Mouse (Mus musculus) heart, postnatal 14 days (tissue): Measurements from ENCODE around the gene Obscn. TPM values are rescaled to one million over a fixed set of nuclear protein-coding genes. Genes with fewer than 3 reads are reported as not detected.

Source experiments
- DNase-seq, 2 experiments: peaks; one replicate each; pipeline ENCODE4 v3.0.0; 2021 to 2022
- intact Hi-C: fragments of 180-260 bp; cut with DNase I; formaldehyde crosslinking; loops from one replicate; pipeline ENCODE4 v1.15.1; 2025
- total RNA-seq, 2 experiments: library from RNA; stranded (reverse); gene quantifications; 2 replicates each; pipeline ENCODE4 v1.2.3; 2021

Obscn gene
- total RNA-seq, 2 experiments from 2014 or later, result 506 to 513 TPM

DNA sequence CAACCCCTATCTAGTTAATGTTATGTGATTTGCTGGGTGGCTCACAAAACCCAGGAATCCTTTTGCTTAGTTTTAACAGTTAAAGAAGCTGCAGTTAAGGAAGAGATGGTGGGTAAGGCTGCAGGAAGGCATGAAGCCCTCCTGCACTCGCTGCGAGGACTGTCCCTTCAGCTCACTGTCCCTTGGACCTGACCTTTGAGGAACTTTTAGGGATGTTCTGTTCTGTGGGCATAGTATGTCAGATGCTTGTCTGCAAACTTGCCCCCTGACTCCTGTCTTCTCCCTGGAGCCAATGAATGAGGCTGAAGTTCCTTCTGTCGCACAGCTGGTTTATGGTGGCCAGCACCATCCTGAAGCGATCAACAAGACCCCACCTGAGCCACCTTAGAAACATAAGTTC is 147.0 kb downstream of the Obscn start:
- intact Hi-C loops, result no loop called here
- DNase-seq, result no peak

DNA sequence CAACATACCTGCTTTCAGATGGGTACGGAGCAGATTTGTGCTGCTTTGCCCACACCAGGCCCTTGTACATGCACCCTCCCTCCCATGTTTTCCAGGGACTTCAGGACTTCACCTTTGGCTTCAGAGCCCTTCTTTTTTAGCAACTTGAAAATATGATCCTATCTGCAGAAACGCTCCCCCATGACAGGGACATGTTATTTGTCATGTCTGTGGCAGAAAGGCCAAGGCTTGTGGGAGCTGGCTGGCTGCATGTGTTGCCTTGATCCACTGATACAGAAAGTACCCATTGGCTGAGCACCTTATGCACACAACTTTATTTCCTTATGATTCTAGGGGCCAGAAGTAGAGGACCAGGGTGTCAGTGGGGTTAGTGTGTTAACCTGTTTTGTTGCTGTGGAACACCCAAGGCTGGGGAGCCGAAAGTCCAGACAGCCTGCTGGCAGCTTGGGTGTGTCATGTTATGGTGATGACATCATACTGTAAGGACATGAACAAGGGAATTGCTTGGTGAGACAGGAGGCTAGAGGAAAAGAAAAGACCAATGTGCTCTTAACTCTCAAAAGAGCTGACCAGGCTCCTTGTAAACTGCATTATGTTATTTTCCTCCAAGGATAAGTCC is 150.8 kb downstream of the Obscn start:
- intact Hi-C loops, result no loop called here

DNA sequence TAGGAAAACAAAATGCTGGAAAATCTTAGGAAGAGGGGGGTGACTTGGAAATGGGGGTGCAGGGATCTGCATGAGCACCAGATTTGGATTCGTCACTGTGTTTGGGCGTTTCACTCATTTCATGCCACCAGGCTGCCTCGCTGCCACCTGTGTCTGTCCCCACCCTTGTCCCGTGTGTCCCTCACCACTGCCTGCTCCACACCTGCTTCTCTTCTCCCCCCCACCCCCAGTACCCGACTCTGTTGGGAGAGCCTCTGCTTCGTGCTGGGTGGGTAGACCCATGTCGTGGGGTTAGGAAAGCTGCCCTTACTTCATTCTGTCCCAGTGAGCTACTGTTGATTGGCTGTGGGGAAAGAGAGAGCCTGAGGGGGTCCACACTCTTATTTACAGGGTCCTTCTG is 151.5 kb downstream of the Obscn start:
- intact Hi-C loops, result no loop called here
- DNase-seq, result no peak

More for the DNA sequence above, 150.8 kb downstream of the Obscn start:
- no peak for DNase-seq

DNA sequence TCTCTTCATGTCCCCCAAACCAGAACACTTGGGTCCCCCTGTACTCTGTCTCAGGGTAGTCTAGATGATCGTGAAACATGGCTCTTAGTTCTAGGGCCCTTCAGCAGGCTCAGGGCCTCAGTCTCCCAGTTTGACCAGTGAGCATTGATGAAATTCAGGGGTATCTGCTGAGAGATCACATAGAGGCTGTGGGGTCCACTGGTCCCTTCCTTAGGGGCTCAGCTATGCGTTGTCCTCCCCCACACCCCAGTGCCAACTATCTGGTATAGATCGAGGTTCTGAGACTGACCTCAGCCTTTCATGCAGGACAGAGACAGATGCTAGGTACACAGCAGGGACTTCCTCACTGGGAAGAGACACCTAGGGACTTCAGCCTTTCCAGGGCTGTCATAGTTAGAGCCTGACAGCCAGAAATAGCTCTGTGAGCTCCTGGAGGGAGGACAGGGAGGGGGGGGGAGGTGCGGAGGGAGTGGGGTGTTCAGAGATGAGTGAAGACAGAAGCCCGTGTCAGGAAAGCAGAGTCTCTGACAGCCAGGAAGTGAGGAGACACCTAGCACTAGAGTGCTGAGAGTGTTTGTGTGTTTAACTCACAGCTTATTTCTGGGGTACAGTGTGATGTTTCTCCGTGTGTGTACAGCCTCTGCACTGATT is 152.4 kb downstream of the Obscn start:
- no peak for DNase-seq
- intact Hi-C loops, result no loop called here

DNA sequence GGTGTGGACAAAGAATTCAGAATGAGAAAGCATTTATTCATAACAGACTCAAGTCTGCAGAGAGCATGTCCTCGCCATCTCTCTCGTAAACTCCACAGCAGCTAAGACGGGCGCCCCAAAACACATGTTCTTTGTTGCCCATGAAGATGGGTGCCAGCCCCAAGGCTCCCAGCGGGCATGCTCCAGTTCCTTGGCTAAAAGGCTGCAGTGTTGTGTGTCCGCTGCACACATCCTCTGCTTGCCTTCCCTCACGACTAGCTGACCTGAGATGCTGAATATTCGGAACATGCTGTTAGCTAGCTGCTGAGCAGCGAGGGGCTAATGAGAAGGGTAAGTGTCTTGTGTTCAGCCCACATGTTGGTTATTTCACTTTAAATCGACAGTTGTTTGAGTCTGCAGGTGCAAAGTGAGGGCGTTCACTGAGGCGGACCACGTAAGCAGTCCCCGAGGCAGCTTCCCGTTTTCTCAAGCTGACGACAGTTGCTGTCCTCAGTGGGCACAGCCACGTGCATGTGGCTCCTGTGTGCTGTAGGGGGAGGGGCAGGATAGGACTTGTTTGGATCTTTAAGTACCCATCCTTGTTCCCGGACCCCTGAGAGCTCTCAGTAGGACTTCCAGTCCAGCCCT is 153.6 kb downstream of the Obscn start:
- intact Hi-C loops, result no loop called here
- DNase-seq, result no peak

DNA sequence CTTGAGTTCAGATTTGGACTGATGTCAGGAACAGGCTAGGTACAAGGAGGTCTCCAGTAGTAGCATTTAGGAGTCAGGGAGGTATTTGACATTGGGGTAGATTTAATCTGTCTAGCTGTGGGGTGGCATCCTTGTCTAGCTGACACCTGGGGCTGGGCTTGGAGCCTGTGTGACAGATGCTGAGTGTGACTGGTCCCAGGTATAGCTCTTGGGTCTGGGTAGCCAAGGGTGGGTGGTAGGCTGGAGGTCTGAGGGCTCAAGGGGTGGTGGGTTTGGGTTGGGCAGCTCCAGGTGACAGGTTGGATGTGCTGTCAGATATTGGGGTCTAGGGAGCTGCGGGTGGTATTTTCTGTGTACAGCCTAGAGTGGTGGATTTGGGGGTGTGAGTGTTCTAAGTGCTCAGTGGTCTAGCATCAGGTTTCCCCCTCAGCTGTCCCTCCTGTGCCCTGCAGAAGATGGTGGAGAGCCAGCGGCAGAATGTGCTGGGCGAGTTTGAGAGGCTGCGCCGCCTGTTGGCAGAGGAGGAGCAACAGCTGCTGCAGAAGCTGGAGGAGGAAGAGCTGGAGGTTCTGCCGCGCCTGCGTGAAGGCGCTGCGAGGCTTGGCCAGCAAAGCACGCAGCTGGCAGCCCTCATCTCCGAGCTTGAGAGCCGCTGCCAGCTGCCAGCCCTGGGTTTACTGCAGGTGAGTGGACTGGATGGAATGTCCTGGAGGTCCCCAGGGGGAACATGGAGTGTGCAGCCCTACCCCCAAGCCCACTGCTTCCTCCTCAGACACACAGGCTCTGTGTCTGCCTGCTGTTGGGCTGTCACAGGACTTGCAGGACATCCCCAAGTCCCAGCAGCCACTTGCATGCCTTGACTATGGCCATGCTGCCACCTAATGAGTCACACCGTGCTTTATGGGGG is 154.4 kb downstream of the Obscn start:
- DNase-seq, result peak; percentile 79 to 84
- intact Hi-C loops, result no loop called here

DNA sequence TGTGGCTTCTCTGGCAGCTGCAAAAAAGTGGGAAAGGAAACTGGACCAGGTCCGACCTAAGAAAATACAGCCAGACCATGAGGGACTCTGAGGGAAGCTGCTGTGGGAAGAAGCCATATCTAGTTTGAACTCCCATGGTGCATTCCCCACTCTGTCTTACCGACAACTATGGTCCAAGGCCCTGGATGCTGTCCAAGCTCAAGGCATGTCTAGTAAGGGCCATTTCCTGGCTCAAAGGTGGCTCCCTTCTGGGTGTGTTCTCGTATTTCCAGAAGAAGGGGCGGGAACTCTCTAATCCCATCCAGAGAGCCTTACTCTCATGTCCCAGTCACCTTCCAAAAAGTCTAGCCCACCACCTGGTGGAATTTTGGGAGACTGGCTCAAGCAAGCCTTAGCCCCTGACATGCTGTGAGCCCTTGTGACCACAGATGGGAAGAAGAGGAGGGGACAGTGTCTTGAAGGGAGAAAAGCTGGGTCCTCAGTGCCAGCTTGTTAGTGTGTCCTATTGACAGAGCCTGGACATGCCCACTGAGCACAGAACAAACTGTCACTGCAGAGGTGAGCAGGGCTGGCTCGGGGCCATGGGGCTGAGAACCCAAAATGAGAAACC is 155.7 kb downstream of the Obscn start:
- intact Hi-C loops, result no loop called here
- no peak for DNase-seq

DNA sequence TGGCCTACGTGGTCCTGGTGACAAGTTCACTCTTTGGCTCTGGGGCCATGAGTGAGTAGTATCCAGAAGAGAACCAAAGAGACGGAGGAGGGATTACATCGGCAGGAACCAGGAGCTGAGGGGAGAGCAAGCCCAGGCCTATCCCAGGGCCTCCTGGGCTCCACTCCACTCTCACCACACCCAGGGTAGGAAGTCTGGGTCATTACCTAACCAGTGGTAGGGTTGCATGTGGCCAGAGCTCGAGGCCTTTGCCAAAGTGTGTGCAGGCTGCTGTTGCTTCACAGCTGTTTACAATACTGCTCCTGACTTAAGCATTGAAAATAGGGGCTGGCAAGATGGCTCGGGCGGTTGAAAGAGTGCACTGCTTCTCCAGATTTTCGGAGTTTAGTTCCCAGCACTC is 156.5 kb downstream of the Obscn start:
- no peak for DNase-seq
- intact Hi-C loops, result no loop called here

DNA sequence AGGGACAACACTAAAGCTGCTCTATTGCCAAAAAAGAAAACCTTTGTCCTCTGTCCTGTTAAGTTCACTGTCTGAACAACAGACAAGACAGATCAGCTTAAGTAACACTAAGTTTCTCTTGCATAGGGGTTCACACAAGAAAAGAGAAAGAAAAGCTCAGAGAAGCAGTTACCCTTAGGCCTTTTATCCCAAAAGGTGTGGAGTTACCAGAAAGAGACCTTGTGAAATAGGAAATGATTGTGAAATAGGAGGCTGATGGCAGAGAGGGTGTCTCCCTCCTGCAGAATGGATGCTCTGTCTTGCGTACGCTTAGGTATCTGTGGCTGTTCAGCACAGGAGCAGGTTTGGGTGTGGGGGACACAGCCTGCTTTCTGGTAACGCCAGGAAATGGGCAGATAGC is 157.0 kb downstream of the Obscn start:
- DNase-seq, result no peak
- intact Hi-C loops, result no loop called here

DNA sequence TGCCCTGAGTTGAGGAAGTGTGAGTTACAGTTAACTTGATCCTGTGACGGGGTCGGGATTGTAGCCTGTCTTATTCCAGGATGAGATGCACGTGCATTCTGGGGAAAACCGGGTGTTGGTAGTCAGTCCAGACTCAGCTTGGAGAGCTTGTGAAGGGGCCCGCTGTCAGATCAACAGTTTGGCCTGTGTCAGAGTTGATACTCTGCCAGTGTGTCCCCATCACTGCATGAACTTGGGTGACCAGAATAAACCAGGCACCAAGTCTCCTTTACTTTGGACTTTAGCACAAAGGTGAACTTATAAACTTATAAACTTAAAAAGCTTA is 157.5 kb downstream of the Obscn start:
- intact Hi-C loops, result no loop called here
- DNase-seq, result no peak

DNA sequence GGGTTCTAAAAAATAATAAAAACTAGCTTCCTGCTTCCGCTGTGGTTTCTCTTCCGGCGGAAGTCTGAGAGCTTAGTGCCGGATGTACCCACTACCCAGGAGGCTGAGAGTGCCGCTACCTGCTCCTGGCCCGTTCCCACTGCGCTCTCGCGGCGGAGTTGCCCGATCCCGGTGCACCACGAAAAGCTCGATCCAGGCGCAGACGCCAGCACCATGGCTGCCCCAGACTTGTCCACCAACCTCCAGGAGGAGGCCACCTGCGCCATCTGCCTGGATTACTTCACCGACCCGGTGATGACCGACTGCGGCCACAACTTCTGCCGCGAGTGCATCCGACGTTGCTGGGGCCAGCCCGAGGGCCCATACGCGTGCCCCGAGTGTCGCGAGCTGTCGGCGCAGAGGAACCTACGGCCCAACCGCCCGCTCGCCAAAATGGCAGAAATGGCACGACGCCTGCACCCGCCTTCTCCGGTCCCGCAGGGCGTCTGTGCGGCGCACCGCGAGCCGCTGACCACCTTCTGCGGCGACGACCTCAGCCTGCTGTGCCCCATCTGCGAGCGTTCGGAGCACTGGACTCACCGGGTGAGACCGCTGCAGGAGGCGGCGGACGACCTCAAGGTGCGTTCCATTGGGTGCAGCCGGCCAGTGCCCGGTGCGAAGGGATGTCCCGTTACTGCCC is 158.0 kb downstream of the Obscn start, which contains the start of gene Trim11:
Gene Trim11 (plus strand): TSS at position 67 of the 679 bp plus-strand sequence.
- intact Hi-C loops, result no loop called here
- DNase-seq, result peak; percentile 58 to 59

DNA sequence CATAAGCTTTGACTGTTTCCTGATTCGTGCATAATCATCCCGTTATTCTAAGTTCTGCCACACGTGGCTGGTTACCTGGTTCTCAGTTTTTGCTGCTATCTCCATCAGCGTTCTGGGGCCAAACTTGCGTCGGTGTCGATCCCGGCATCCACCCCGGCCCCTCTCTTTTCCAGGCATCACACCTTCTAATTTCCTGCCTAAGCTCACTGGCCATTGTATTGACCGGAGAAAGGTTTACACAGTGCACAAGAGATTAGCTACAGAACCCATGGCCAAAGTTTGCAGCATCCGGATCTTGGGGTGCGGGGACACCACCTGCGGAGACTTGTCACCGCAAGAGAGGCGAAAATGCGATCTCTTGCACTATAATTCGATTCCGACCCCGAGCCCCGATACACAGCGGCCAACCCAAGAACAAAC is 158.6 kb downstream of the Obscn start:
- no peak for DNase-seq
- intact Hi-C loops, result no loop called here

DNA sequence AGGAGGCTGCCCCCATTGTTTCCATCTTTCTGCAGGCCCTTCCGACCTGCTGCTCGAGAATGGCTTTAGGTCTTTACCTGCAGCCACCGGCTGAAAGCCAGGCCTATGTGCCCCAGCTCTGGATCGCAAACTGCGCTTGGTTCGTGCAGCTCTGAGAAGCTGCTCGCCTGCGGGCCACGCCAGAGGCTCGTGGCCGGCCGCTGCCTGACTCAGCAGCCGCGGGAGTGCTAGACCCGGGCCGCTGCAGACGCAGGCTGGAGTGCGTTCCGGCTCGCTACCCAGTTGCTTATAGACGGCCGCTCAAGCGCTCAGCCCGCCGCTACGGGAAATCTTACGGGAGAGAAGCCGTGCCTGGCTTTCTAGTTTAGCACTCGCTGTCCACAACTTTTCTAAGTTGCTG is 159.1 kb downstream of the Obscn start:
- intact Hi-C loops, result no loop called here
- no peak for DNase-seq

DNA sequence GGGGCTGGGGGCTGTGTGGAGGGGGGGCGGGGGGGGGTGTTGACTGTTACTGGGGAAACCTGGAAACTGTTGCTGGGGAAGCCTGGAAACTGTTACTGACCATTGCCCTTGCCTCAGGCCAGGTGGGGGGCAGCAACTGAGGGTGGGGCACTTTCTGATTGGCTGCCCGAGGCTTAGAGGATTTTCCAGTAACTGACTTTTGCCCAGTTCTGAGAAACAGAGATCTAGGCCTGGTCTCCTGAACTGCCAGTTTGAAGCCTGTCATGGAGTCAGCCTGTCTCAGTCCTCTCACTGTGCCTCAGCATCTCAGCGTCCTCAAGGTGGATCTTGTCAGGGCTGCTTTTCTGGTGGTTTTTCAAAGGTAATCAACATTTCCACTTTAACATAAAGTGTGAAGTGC is 161.8 kb downstream of the Obscn start:
- intact Hi-C loops, result loop anchor here (5.0 kb wide), 1 partner anchor 38 kb away; no protein-coding TSS in a partner anchor
- DNase-seq, result no peak

DNA sequence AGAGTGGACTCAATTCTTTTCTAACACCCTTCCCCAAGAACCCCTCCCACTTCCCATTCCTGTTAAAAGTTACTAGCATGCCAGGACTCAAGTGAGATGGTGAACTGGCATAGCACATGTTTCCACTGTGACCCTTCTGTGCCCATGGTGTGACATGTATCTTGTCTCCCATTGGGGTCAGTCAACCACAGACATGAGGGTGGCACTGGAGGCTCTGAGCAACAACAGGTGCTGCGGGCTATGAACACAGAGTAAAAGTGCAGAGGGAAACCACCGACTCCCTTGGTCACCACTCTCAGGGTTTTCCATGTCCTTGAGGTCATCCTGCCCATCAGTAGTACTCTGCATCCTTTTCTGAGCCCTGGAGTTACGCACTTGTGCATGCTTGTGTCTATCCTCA is 164.4 kb downstream of the Obscn start:
- DNase-seq, result no peak
- intact Hi-C loops, result loop anchor here (5.0 kb wide), 1 partner anchor 41 kb away; no protein-coding TSS in a partner anchor

DNA sequence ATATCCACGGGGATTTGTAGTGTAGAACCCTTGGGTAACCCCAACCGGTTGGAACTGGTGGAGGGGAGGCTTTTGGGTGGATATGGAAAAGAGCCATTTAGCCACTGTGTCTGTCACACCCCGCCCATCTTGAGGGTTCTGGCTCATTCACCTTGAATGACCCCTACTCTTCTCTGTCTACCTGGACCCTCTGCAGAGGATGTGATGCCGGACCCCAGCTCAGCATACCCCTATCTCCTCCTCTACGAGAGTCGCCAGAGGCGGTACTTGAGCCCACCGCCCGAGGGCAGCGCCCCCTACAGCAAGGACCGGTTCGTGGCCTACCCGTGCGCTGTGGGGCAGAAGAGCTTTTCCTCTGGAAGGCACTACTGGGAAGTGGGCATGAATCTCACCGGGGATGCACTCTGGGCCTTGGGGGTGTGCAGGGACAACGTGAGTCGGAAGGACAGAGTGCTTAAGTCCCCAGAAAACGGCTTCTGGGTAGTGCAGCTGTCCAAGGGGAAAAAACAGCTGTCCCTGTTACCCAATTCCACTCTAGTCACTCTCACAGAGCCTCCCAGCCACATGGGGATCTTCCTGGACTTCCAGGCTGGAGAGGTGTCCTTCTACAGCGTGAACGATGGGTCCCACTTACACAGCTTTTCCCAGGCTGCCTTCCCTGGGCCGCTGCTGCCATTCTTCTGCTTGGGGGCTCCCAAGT is 165.2 kb downstream of the Obscn start:
- intact Hi-C loops, result loop anchor here (5.0 kb wide), 1 partner anchor 41 kb away; no protein-coding TSS in a partner anchor
- no peak for DNase-seq

DNA sequence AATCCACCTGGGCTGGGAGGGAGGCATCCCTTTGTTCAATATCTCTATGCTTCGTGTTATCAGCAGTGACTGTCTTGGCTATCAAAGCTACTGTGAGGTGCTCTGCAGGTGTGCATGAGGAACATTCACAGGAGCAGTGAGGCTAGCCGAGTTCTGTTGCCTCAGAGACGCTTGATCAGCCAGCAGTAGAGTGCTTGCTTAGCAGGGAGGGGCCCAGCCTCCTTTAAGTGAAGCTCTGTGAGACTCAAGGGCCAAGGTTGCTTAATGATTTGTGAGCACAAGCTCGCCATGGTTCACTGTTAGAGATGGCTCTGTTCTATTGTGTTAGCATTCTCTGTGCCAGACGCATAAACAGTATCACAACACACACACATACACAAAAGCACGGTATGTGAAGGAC is 166.5 kb downstream of the Obscn start:
- intact Hi-C loops, result loop anchor here (5.0 kb wide), 1 partner anchor 43 kb away; no protein-coding TSS in a partner anchor
- DNase-seq, result no peak

DNA sequence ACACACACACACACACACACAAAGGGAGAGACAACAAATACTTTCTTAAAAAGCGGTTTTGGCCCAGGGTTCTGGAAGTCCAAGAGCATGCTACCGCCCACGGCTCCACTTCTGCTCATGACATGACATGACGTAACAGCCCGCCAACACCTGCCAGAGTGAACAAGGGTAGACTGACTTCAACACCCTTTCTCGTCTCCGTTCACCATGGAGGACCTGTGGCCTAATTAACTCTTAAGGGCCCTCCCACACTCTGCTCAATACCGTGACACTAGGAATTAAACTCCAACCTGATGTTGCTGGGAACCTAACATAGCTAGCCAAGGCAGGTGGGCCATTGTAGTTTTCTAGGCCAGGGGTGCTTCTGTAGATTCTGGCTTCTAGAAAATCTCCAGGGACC is 167.2 kb downstream of the Obscn start:
- no peak for DNase-seq
- intact Hi-C loops, result no loop called here

DNA sequence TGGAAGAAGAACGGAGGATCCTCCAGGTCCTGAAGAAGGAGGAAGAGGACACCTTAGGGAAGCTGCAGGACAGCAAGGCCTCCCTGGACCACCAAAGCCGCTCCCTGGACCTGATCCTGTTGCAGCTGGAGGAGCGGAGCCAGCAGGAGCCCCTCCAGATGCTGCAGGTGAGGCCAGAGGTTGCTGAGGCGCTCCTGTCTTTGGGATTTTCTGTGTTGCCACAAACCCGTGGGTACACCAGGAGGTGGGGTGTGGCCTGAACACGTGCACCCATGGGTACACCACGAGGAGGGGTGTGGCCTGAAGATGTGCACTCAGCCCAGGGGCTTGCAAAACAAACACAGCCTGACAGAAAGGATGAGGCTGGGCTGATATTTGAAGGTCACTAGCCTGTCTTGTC is 167.7 kb downstream of the Obscn start:
- intact Hi-C loops, result no loop called here
- no peak for DNase-seq
